Mouse (Mus musculus) liver, embryonic 15.5 days (tissue): ENCODE measurements at regions not wholly inside any gene's neighbourhood (a gene's known extent, or its start where the extent isn't known, plus 50 kb on each side); places are given as distances from the start of the nearest gene placed in this dataset.

Experiments
- ATAC-seq: fragments of 200-750 bp; cut with Nextera tagmentation; 2 replicates; pipeline ENCODE4 v1.8.0; 2017; ENCODE audit warnings: moderate number of reproducible peaks, mild to moderate bottlenecking, moderate library complexity; ENCODE audit not compliant: insufficient read depth
- H3K27ac ChIP-seq: fragments of 300-500 bp; sonication (generic); replicated peaks from 2 replicates; pipeline ENCODE4 v1.5.1; 2015; ENCODE audit warnings: mild to moderate bottlenecking, inconsistent platforms
- H3K27me3 ChIP-seq: fragments of 300-500 bp; sonication (generic); 2 replicates; pipeline ENCODE4 v1.6.1; 2015; ENCODE audit warnings: mild to moderate bottlenecking, inconsistent platforms
- H3K36me3 ChIP-seq: fragments of 300-500 bp; sonication (generic); replicated peaks from 2 replicates; pipeline ENCODE4 v1.6.1; 2015; ENCODE audit warnings: moderate library complexity, mild to moderate bottlenecking, inconsistent platforms
- H3K4me1 ChIP-seq: fragments of 300-500 bp; sonication (generic); replicated peaks from 2 replicates; pipeline ENCODE4 v1.6.1; 2015; ENCODE audit warnings: inconsistent platforms
- H3K4me2 ChIP-seq: fragments of 300-500 bp; sonication (generic); 2 replicates; pipeline ENCODE4 v1.6.1; 2015; ENCODE audit warnings: moderate library complexity, mild to moderate bottlenecking, inconsistent platforms
- H3K4me3 ChIP-seq: fragments of 300-500 bp; sonication (generic); replicated peaks from 2 replicates; pipeline ENCODE4 v1.5.1; 2015; ENCODE audit warnings: mild to moderate bottlenecking, inconsistent platforms
- H3K9ac ChIP-seq: fragments of 300-500 bp; sonication (generic); 2 replicates; pipeline ENCODE4 v1.6.1; 2015; ENCODE audit warnings: moderate library complexity, mild to moderate bottlenecking, inconsistent platforms
- H3K9me3 ChIP-seq: fragments of 300-500 bp; sonication (generic); replicated peaks from 2 replicates; pipeline ENCODE4 v1.6.1; 2016; ENCODE audit warnings: inconsistent platforms
- WGBS: fragments of 180-500 bp; shearing (Covaris S2); methylation state at CpG from one replicate; pipeline ENCODE4 v1.1.7; 2015; ENCODE audit warnings: mixed read lengths; ENCODE audit not compliant: insufficient replicate concordance; 5-methylcytosine and 5-hydroxymethylcytosine counted together

- Histone ChIP-seq H3K9me3 (no peaks in the 10 kb centered on the region), H3K27ac (no peak overlapping the region), H3K4me3 (no peak overlapping the region), H3K9ac (no peak overlapping the region), H3K4me2 (no peak overlapping the region), H3K4me1 (no peaks in the 10 kb centered on the region; the same call in 1 of the 2 replicates), H3K27me3 (no peaks in the 10 kb centered on the region), H3K36me3 (no peaks in the 10 kb centered on the region)
- WGBS, result 20% methylated on average over 1 of the region's 1 CpGs
- ATAC-seq, result no peak
Measured at GRCm38 (mm10) chr4:93510771-93511170, 175.5 kb upstream of the Tusc1 start.

GRCm38 (mm10) chr4:93496871-93497270 is 161.6 kb upstream of the Tusc1 start:
- no peak overlapping the region for H3K4me3 ChIP-seq
- H3K27ac ChIP-seq, result no peak overlapping the region
- no peaks in the 10 kb centered on the region for H3K27me3 ChIP-seq
- no peak overlapping the region for H3K9ac ChIP-seq
- no peaks in the 10 kb centered on the region for H3K4me1 ChIP-seq
- 49% methylated on average over 2 of the region's 2 CpGs for WGBS
- no peak for ATAC-seq
- H3K36me3 ChIP-seq, result no peaks in the 10 kb centered on the region
- no peaks in the 10 kb centered on the region for H3K9me3 ChIP-seq
- no peak overlapping the region for H3K4me2 ChIP-seq

- Histone ChIP-seq H3K27me3 (no peaks in the 10 kb centered on the region), H3K27ac (no peak overlapping the region), H3K4me1 (no peaks in the 10 kb centered on the region), H3K4me2 (no peak overlapping the region), H3K36me3 (no peaks in the 10 kb centered on the region), H3K9me3 (no peaks in the 10 kb centered on the region), H3K4me3 (no peak overlapping the region), H3K9ac (no peak overlapping the region)
- no peak for ATAC-seq
- 79% methylated on average over 4 of the region's 4 CpGs for WGBS
Measured at GRCm38 (mm10) chr4:93494319-93494718, 159.0 kb upstream of the Tusc1 start.

- 46% methylated on average over 2 of the region's 2 CpGs for WGBS
- no peak overlapping the region for H3K4me2 ChIP-seq
- ATAC-seq, result no peak
Measured at GRCm38 (mm10) chr4:93493905-93494304, 158.6 kb upstream of the Tusc1 start.

GRCm38 (mm10) chr4:93493326-93493725 is 158.0 kb upstream of the Tusc1 start:
- Histone ChIP-seq H3K36me3 (no peaks in the 10 kb centered on the region), H3K4me1 (no peaks in the 10 kb centered on the region), H3K4me3 (no peak overlapping the region), H3K4me2 (no peak overlapping the region), H3K9me3 (no peaks in the 10 kb centered on the region), H3K9ac (no peak overlapping the region), H3K27ac (no peak overlapping the region), H3K27me3 (no peaks in the 10 kb centered on the region)
- no peak for ATAC-seq

More at GRCm38 (mm10) chr4:93493905-93494304, 158.6 kb upstream of the Tusc1 start:
- Histone ChIP-seq H3K9ac (no peak overlapping the region), H3K4me3 (no peak overlapping the region), H3K9me3 (no peaks in the 10 kb centered on the region), H3K27me3 (no peaks in the 10 kb centered on the region), H3K4me1 (no peaks in the 10 kb centered on the region), H3K27ac (no peak overlapping the region), H3K36me3 (no peaks in the 10 kb centered on the region)

GRCm38 (mm10) chr4:93488570-93488969 is 153.3 kb upstream of the Tusc1 start:
- Histone ChIP-seq H3K36me3 (no peaks in the 10 kb centered on the region), H3K27ac (no peak overlapping the region), H3K4me2 (no peak overlapping the region), H3K9ac (no peak overlapping the region), H3K9me3 (no peaks in the 10 kb centered on the region), H3K4me1 (no peaks in the 10 kb centered on the region), H3K4me3 (no peak overlapping the region), H3K27me3 (no peaks in the 10 kb centered on the region)
- no peak for ATAC-seq
- 31% methylated on average over 1 of the region's 1 CpGs for WGBS

GRCm38 (mm10) chr4:93486455-93486854 is 151.1 kb upstream of the Tusc1 start:
- no peak for ATAC-seq
- 69% methylated on average over 1 of the region's 1 CpGs for WGBS
- no peak overlapping the region for H3K4me2 ChIP-seq
- H3K4me1 ChIP-seq, result peaks cover under 1% of the 10 kb centered on the region; the same call in 1 of the 2 replicates
- no peak overlapping the region for H3K27ac ChIP-seq
- H3K9me3 ChIP-seq, result no peaks in the 10 kb centered on the region
- no peaks in the 10 kb centered on the region for H3K27me3 ChIP-seq
- no peaks in the 10 kb centered on the region for H3K36me3 ChIP-seq
- H3K4me3 ChIP-seq, result no peak overlapping the region
- no peak overlapping the region for H3K9ac ChIP-seq

GRCm38 (mm10) chr4:93481247-93481646 is 145.9 kb upstream of the Tusc1 start:
- Histone ChIP-seq H3K4me3 (peak overlapping the region; percentile 44), H3K27me3 (no peaks in the 10 kb centered on the region), H3K27ac (peak overlapping the region; percentile 72), H3K4me1 (peaks cover 5% of the 10 kb centered on the region), H3K9me3 (no peaks in the 10 kb centered on the region), H3K9ac (no peak overlapping the region), H3K4me2 (peak overlapping the region; percentile 56), H3K36me3 (no peaks in the 10 kb centered on the region)
- peak; percentile 97 for ATAC-seq
- WGBS, result 13% methylated on average over 1 of the region's 1 CpGs

GRCm38 (mm10) chr4:93477189-93477767 is 142.0 kb upstream of the Tusc1 start:
- Histone ChIP-seq H3K36me3 (no peaks in the 10 kb centered on the region), H3K9me3 (no peaks in the 10 kb centered on the region), H3K27ac (no peak overlapping the region), H3K4me1 (peaks cover 5% of the 10 kb centered on the region), H3K9ac (no peak overlapping the region), H3K4me2 (no peak overlapping the region), H3K27me3 (no peaks in the 10 kb centered on the region), H3K4me3 (no peak overlapping the region)
- ATAC-seq, result no peak

- no peaks in the 10 kb centered on the region for H3K36me3 ChIP-seq
- H3K27me3 ChIP-seq, result no peaks in the 10 kb centered on the region
- no peak overlapping the region for H3K4me2 ChIP-seq
- no peaks in the 10 kb centered on the region for H3K4me1 ChIP-seq
- no peak overlapping the region for H3K27ac ChIP-seq
- H3K9me3 ChIP-seq, result no peaks in the 10 kb centered on the region
- no peak for ATAC-seq
- WGBS, result 85% methylated on average over 1 of the region's 1 CpGs
- no peak overlapping the region for H3K9ac ChIP-seq
- no peak overlapping the region for H3K4me3 ChIP-seq
Measured at GRCm38 (mm10) chr4:93467998-93468397, 132.7 kb upstream of the Tusc1 start.

- no peak overlapping the region for H3K9ac ChIP-seq
- H3K27ac ChIP-seq, result no peak overlapping the region
- WGBS, result 9% methylated on average over 1 of the region's 1 CpGs
- H3K36me3 ChIP-seq, result no peaks in the 10 kb centered on the region
- H3K4me3 ChIP-seq, result no peak overlapping the region
- no peak for ATAC-seq
- H3K4me2 ChIP-seq, result no peak overlapping the region
- no peaks in the 10 kb centered on the region for H3K4me1 ChIP-seq
- H3K27me3 ChIP-seq, result no peaks in the 10 kb centered on the region
- no peaks in the 10 kb centered on the region for H3K9me3 ChIP-seq
Measured at GRCm38 (mm10) chr4:93467424-93467823, 132.1 kb upstream of the Tusc1 start.

GRCm38 (mm10) chr4:93451357-93451756 is 116.0 kb upstream of the Tusc1 start:
- 47% methylated on average over 3 of the region's 3 CpGs for WGBS
- no peaks in the 10 kb centered on the region for H3K36me3 ChIP-seq
- H3K4me2 ChIP-seq, result no peak overlapping the region
- H3K27me3 ChIP-seq, result no peaks in the 10 kb centered on the region
- no peak overlapping the region for H3K9ac ChIP-seq
- no peak overlapping the region for H3K4me3 ChIP-seq
- H3K4me1 ChIP-seq, result no peaks in the 10 kb centered on the region
- no peaks in the 10 kb centered on the region for H3K9me3 ChIP-seq
- H3K27ac ChIP-seq, result no peak overlapping the region
- ATAC-seq, result no peak
